Mouse (Mus musculus) midbrain, embryonic 12.5 days (tissue): ENCODE data around the gene Ptpn22. TPM values are rescaled to one million over a fixed set of nuclear protein-coding genes. Genes with fewer than 3 reads are reported as not detected.

Experiments used
- ATAC-seq: fragments of 200-750 bp; cut with Nextera tagmentation; 2 replicates; pipeline ENCODE4 v1.8.0; 2017; ENCODE audit warnings: low read depth, moderate TSS enrichment, moderate library complexity; ENCODE audit not compliant: low FRiP score
- H3K27ac ChIP-seq: fragments of 300-500 bp; sonication (generic); replicated peaks from 2 replicates; pipeline ENCODE4 v1.5.1; 2016; ENCODE audit warnings: mild to moderate bottlenecking
- H3K27me3 ChIP-seq: fragments of 300-500 bp; sonication (generic); 2 replicates; pipeline ENCODE4 v1.6.1; 2016; ENCODE audit warnings: mild to moderate bottlenecking
- H3K36me3 ChIP-seq: fragments of 300-500 bp; sonication (generic); 2 replicates; pipeline ENCODE4 v1.6.1; 2016
- H3K4me1 ChIP-seq: fragments of 300-500 bp; sonication (generic); 2 replicates; pipeline ENCODE4 v1.6.1; 2016
- H3K4me2 ChIP-seq: fragments of 300-500 bp; sonication (generic); replicated peaks from 2 replicates; pipeline ENCODE4 v1.6.1; 2016; ENCODE audit warnings: mild to moderate bottlenecking, moderate library complexity
- H3K4me3 ChIP-seq: fragments of 300-500 bp; sonication (generic); 2 replicates; pipeline ENCODE4 v1.5.1; 2016; ENCODE audit warnings: mild to moderate bottlenecking
- H3K9ac ChIP-seq: fragments of 300-500 bp; sonication (generic); replicated peaks from 2 replicates; pipeline ENCODE4 v1.6.1; 2016; ENCODE audit warnings: mild to moderate bottlenecking, moderate library complexity
- H3K9me3 ChIP-seq: fragments of 300-500 bp; sonication (generic); 2 replicates; pipeline ENCODE4 v1.6.1; 2016; ENCODE audit warnings: mild to moderate bottlenecking
- WGBS: fragments of 180-500 bp; shearing (Covaris S2); methylation state at CpG from one replicate; pipeline ENCODE4 v1.1.7; 2016; 5-methylcytosine and 5-hydroxymethylcytosine counted together
- polyA plus RNA-seq: library from polyadenylated mRNA; unstranded; fragments of >200 nt; fragmentation: Nextera tagmentation; extraction: Ambion mirVana; gene quantifications from 2 replicates; pipeline ENCODE4 v1.2.1, GENCODE M21; 2016

Gene Ptpn22
- polyA plus RNA-seq, 1 experiment from 2014 or later: 0.19 TPM

- H3K9ac ChIP-seq: no peak overlapping the region
- H3K4me2 ChIP-seq: no peak overlapping the region
- ATAC-seq: no peak
- no peaks in the 10 kb centered on the region for H3K36me3 ChIP-seq
- H3K9me3 ChIP-seq: no peaks in the 10 kb centered on the region
- 85% methylated on average over 4 of the region's 4 CpGs for WGBS
- no peaks in the 10 kb centered on the region for H3K4me1 ChIP-seq
- no peaks in the 10 kb centered on the region for H3K27me3 ChIP-seq
- no peak overlapping the region for H3K4me3 ChIP-seq
- no peak overlapping the region for H3K27ac ChIP-seq
Measured at GRCm38 (mm10) chr3:103862721-103863220, 3.2 kb downstream of the Ptpn22 start.

DNA sequence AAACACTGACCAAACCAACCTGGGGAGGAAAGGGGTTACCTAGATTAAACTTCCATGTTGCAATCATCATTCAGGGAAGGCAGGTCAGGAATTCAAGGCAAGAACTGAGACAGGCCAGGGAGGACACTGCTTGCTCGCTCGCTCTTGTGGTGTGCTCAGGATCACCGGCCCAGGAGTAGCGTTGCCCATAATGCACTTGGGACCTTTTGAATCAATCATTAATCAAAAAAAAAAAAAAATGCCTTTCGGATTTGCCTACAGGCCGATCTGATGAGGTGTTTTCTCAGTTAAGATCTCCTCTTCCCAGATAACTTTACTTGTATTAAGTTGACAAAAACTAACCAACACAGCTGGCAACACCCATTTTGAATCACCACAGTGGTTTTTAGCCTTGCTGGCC is 4.6 kb downstream of the Ptpn22 start:
- H3K27me3 ChIP-seq: no peaks in the 10 kb centered on the region
- no peak overlapping the region for H3K9ac ChIP-seq
- ATAC-seq: no peak
- no peaks in the 10 kb centered on the region for H3K36me3 ChIP-seq
- 91% methylated on average over 6 of the region's 6 CpGs for WGBS
- no peak overlapping the region for H3K27ac ChIP-seq
- no peaks in the 10 kb centered on the region for H3K9me3 ChIP-seq
- H3K4me1 ChIP-seq: no peaks in the 10 kb centered on the region
- H3K4me2 ChIP-seq: no peak overlapping the region
- H3K4me3 ChIP-seq: no peak overlapping the region

DNA sequence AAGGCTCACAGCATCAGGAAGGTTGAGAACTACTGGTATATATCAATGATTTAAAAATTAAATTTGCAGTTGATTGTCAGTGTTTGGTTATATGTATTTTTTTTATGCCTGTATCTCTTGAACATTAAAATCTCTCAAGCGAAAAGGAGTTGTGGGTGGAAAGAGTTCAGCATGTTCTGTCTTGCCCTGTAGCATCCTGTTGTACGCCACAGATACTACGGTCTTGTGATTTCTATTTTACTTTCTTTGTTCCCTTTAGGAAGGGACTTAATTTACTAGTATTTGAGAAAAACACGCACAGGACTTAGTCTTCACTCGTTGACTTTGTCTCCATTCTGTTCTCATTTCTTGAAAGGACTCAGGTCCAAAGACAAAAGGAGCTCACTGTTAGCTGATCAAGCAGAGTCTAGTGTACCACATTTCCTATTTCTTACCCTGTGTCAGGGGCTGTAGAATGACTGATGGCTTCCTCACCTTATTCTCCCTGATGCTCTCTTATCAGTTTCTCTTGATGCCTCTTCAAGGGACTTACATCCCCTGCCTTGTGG is 7.9 kb downstream of the Ptpn22 start:
- Histone ChIP-seq H3K27me3 (no peaks in the 10 kb centered on the region), H3K4me1 (no peaks in the 10 kb centered on the region), H3K36me3 (no peaks in the 10 kb centered on the region), H3K27ac (no peak overlapping the region), H3K9ac (no peak overlapping the region), H3K4me3 (no peak overlapping the region), H3K9me3 (no peaks in the 10 kb centered on the region), H3K4me2 (no peak overlapping the region)
- no peak for ATAC-seq
- 93% methylated on average over 5 of the region's 5 CpGs for WGBS

DNA sequence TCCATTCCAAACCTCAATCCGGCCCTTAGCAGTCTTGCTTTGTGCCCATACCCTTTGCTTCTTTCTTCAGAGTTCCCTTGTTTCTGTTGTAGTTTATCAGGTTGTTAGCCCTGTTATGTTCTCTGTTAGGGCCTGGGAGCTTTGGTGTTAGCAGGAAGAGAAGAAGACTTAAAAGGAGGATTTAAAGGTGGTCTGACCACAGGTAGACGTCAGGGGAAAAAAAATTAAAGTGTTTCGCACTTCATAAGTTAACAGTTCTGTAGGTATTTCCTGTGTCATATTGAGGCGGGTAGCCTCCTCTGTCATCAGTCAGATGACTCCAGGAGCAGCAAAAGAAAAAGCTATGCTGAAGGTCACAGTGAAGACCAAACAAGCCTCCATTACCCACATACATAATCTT is 8.4 kb downstream of the Ptpn22 start:
- H3K9ac ChIP-seq: no peak overlapping the region
- no peaks in the 10 kb centered on the region for H3K9me3 ChIP-seq
- WGBS: 92% methylated on average over 4 of the region's 4 CpGs
- H3K27me3 ChIP-seq: no peaks in the 10 kb centered on the region
- no peaks in the 10 kb centered on the region for H3K36me3 ChIP-seq
- no peak overlapping the region for H3K4me3 ChIP-seq
- H3K27ac ChIP-seq: no peak overlapping the region
- no peak for ATAC-seq
- no peaks in the 10 kb centered on the region for H3K4me1 ChIP-seq
- H3K4me2 ChIP-seq: no peak overlapping the region

- H3K4me1 ChIP-seq: no peaks in the 10 kb centered on the region
Measured at GRCm38 (mm10) chr3:103872663-103873098, 13.1 kb downstream of the Ptpn22 start.

GRCm38 (mm10) chr3:103874329-103874728 is 14.7 kb downstream of the Ptpn22 start:
- WGBS: 74% methylated on average over 7 of the region's 7 CpGs
- H3K4me2 ChIP-seq: no peak overlapping the region
- H3K9ac ChIP-seq: no peak overlapping the region
- H3K4me1 ChIP-seq: no peaks in the 10 kb centered on the region
- ATAC-seq: no peak
- H3K9me3 ChIP-seq: no peaks in the 10 kb centered on the region
- no peak overlapping the region for H3K4me3 ChIP-seq
- no peak overlapping the region for H3K27ac ChIP-seq
- H3K36me3 ChIP-seq: no peaks in the 10 kb centered on the region
- H3K27me3 ChIP-seq: no peaks in the 10 kb centered on the region

More at GRCm38 (mm10) chr3:103872663-103873098, 13.1 kb downstream of the Ptpn22 start:
- ATAC-seq: no peak
- Histone ChIP-seq H3K27ac (no peak overlapping the region), H3K9ac (no peak overlapping the region), H3K4me3 (no peak overlapping the region), H3K36me3 (no peaks in the 10 kb centered on the region), H3K4me2 (no peak overlapping the region), H3K27me3 (no peaks in the 10 kb centered on the region), H3K9me3 (no peaks in the 10 kb centered on the region)
- 71% methylated on average over 3 of the region's 3 CpGs for WGBS

- Histone ChIP-seq H3K27ac (no peak overlapping the region), H3K4me3 (no peak overlapping the region), H3K36me3 (no peaks in the 10 kb centered on the region), H3K9me3 (no peaks in the 10 kb centered on the region), H3K27me3 (no peaks in the 10 kb centered on the region; the same call in 1 of the 2 replicates), H3K9ac (no peak overlapping the region), H3K4me1 (no peaks in the 10 kb centered on the region), H3K4me2 (no peak overlapping the region)
- no peak for ATAC-seq
- 84% methylated on average over 11 of the region's 11 CpGs for WGBS
Measured at GRCm38 (mm10) chr3:103885946-103886345, 26.4 kb downstream of the Ptpn22 start.

- H3K4me3 ChIP-seq: no peak overlapping the region
- H3K27me3 ChIP-seq: no peaks in the 10 kb centered on the region; the same call in 1 of the 2 replicates
- ATAC-seq: no peak
- no peak overlapping the region for H3K27ac ChIP-seq
- no peak overlapping the region for H3K9ac ChIP-seq
- H3K4me1 ChIP-seq: no peaks in the 10 kb centered on the region
- 11% methylated on average over 2 of the region's 3 CpGs for WGBS
- H3K36me3 ChIP-seq: no peaks in the 10 kb centered on the region
- no peak overlapping the region for H3K4me2 ChIP-seq
- H3K9me3 ChIP-seq: no peaks in the 10 kb centered on the region
Measured at GRCm38 (mm10) chr3:103887581-103887980, 28.0 kb downstream of the Ptpn22 start.

GRCm38 (mm10) chr3:103893374-103893773 is 33.8 kb downstream of the Ptpn22 start:
- H3K4me3 ChIP-seq: no peak overlapping the region
- no peaks in the 10 kb centered on the region for H3K36me3 ChIP-seq
- no peaks in the 10 kb centered on the region for H3K4me1 ChIP-seq
- no peak overlapping the region for H3K4me2 ChIP-seq
- H3K27me3 ChIP-seq: no peaks in the 10 kb centered on the region; the same call in 1 of the 2 replicates
- H3K9ac ChIP-seq: no peak overlapping the region
- H3K27ac ChIP-seq: no peak overlapping the region
- WGBS: 89% methylated on average over 3 of the region's 3 CpGs
- ATAC-seq: no peak
- no peaks in the 10 kb centered on the region for H3K9me3 ChIP-seq

DNA sequence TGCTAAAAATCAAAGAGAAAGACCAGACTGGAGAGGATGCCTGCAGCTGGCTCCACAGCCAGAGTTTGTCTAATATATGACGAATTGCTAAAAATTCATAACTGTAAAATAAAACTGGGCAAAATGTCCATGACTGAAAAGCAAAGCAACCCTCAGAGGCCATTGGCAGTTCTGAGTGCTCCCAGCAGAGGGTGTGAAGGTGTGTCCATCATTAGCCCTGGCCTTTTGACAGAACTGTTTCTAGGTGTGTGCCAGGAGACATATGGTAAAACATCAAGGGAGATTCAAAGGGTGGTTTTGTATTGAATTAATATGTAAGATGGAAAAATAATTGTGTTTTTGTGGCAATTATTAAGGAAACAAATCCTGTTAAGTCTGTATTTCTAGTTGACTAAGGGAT is 45.1 kb downstream of the Ptpn22 start:
- no peak overlapping the region for H3K4me3 ChIP-seq
- H3K27me3 ChIP-seq: no peaks in the 10 kb centered on the region
- H3K4me2 ChIP-seq: no peak overlapping the region
- WGBS: 93% methylated on average over 1 of the region's 1 CpGs
- H3K4me1 ChIP-seq: no peaks in the 10 kb centered on the region
- no peaks in the 10 kb centered on the region for H3K36me3 ChIP-seq
- H3K27ac ChIP-seq: no peak overlapping the region
- H3K9me3 ChIP-seq: no peaks in the 10 kb centered on the region
- no peak overlapping the region for H3K9ac ChIP-seq
- no peak for ATAC-seq

- Histone ChIP-seq H3K9me3 (no peaks in the 10 kb centered on the region), H3K27ac (no peak overlapping the region), H3K4me1 (no peaks in the 10 kb centered on the region), H3K36me3 (no peaks in the 10 kb centered on the region), H3K27me3 (no peaks in the 10 kb centered on the region), H3K4me3 (no peak overlapping the region), H3K4me2 (no peak overlapping the region), H3K9ac (no peak overlapping the region)
- no peak for ATAC-seq
- 82% methylated on average over 5 of the region's 5 CpGs for WGBS
Measured at GRCm38 (mm10) chr3:103907335-103908030, 47.9 kb downstream of the Ptpn22 start.

DNA sequence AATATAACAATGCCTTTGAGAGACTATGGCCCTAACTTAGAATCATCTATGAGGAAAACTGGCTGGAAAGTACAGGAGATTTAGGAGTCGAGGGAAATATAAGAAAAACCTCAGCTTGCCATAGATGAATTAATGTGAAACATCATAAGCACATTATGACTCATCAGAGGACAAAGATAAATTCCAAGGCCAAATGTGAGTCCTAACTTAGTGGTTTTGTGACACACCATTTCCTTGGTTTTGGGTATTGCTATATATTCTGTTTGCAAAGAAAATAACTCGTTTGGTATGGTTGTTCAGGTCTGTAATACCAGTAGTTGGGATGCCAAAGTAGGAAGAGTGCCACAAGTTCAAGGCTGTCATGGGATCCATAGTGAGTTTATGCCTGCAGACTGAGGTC is 49.2 kb downstream of the Ptpn22 start:
- Histone ChIP-seq H3K27ac (no peak overlapping the region), H3K9ac (no peak overlapping the region), H3K27me3 (no peaks in the 10 kb centered on the region), H3K9me3 (no peaks in the 10 kb centered on the region), H3K4me1 (no peaks in the 10 kb centered on the region), H3K4me3 (no peak overlapping the region), H3K4me2 (no peak overlapping the region), H3K36me3 (no peaks in the 10 kb centered on the region)
- no peak for ATAC-seq
- WGBS: 63% methylated on average over 2 of the region's 2 CpGs
